Mouse (Mus musculus) left cerebral cortex, adult 2 months (tissue): ENCODE measurements around the gene Rpn1. TPM values are rescaled to one million over a fixed set of nuclear protein-coding genes. Genes with fewer than 3 reads are reported as not detected.

Source experiments
- DNase-seq, 2 experiments: peaks; one replicate each; pipeline ENCODE4 v3.0.0; 2021 to 2022; ENCODE audit warnings: low spot score in 2 of 2, mixed read lengths in 1 of 2; ENCODE audit errors: extremely low spot score in 1 of 2
- H3K27ac ChIP-seq: fragments of 200-600 bp; 2 replicates; pipeline ENCODE4 v1.8.1; 2022
- H3K4me3 ChIP-seq: fragments of 200-600 bp; 2 replicates; pipeline ENCODE4 v1.8.1; 2022
- CTCF ChIP-seq: fragments of 200-600 bp; IDR thresholded peaks from 2 replicates; pipeline ENCODE4 v1.8.1; 2022; ENCODE audit warnings: antibody characterized with exemption, mild to moderate bottlenecking, moderate library complexity
- intact Hi-C: fragments of 180-260 bp; cut with DNase I; formaldehyde crosslinking; loops from one replicate; pipeline ENCODE4 v1.15.1; 2025
- total RNA-seq, 2 experiments: library from RNA; stranded (reverse); gene quantifications; 2 replicates each; pipeline ENCODE4 v1.2.3; 2021

Rpn1 gene
- total RNA-seq, 2 experiments from 2014 or later, result 172 to 184 TPM

DNA sequence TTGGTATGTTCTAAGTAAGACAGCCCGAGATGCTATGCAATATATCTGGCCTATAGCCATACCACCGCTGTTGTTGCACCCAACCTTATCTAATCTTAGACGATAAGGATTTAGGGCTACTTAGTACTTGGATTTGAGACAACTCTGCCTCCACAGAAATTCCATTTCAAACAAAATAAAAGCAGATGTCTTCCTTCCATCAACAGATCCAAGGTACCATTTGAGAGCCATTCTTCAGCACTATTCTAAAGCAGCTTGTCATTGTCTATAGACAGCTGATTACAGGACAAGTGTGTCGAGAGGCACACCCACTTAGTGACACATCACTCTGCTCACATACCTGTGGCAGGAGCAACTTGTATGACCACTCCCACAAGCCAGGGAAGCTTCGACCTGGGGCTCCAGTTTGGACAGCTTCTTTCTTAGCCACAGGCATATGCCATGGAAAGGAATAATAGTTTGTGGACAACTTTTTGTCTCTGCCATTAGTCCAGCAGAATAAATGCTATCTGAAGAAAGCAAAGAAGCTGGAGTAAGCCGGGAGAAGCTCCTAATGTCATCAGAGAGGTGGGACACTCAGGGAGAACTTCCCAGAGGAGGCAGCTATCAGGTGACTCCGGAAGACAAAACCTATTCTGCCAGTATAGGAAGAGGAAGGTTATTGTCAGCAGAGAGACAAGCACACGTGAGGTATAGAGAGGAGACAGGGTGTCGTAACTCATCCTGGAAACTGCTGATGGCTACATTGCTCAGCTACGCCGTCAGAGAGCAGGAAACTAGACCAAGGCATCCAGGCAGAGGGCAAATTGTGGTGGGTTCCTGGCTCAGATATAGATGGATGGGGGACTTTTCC lies 30.8 kb upstream of the Rpn1 start:
- H3K27ac ChIP-seq, result no peak overlapping the region
- no peak overlapping the region for H3K4me3 ChIP-seq
- DNase-seq, result no peak
- intact Hi-C loops, result no loop called here
- TF ChIP-seq CTCF, result no peak

DNA sequence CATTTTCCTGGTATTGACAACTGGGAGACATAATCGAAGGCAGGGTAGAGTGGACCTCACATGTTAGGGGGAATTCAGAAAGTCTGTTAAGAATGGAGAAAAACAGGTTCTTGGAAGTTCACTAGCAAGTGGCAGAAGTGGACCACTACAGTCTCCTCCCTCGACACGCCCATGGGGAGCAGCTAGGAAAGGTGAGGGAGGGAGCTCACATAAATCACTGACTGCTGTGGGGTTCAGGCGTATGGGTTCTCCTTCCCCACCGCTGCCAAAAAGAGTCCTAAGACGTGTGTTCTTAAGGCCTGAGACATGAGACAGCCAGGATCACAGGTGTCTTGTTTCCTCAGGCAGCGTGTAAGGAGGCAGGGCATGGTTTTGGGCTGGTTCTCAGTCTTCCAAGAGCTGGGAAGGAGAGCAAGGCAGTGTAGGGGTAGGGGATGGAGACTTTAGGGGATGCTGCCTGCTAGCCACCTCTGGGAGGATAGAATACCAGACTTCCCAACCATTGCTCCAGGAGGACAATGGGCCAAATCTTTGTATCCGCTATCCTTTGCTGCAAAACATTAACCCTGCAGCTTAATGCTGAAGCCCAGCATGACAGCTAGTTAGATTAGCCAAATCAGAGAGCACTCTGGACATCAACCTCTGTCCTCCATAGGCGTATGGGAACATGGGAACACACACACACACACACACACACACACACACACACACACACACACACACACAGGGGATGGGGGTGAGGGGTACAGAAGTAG lies 30.0 kb upstream of the Rpn1 start:
- Histone ChIP-seq H3K4me3 (no peak overlapping the region), H3K27ac (no peak overlapping the region)
- no peak for TF ChIP-seq CTCF
- no peak for DNase-seq
- intact Hi-C loops, result no loop called here

DNA sequence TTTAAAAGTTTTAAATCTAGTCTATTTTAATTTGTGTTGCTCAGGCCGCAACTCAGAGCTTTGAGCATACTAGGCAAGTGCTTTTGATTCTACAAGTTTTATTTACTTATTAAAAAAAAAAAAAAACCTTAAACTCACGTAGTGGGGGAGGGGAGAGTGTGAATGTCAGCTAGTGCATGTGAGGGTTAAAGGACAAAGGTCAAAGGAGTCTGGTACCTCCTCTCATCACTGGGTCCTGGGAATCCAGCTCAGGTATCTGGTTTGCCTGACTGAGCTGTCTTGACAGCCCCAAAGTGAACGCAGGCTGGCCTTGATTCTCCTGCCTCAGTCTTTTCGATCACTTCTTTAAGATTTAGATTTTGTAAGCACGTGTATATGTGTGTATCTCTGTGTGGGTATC lies 28.6 kb upstream of the Rpn1 start:
- intact Hi-C loops, result no loop called here
- no peak for TF ChIP-seq CTCF
- Histone ChIP-seq H3K27ac (no peak overlapping the region), H3K4me3 (no peak overlapping the region)
- DNase-seq, result no peak

GRCm38 (mm10) chr6:88056866-88057265 lies 27.4 kb upstream of the Rpn1 start:
- TF ChIP-seq CTCF, result no peak
- peak; percentile 24 to 42 for DNase-seq
- intact Hi-C loops, result no loop called here
- peak overlapping the region; percentile 21; the same call in 1 of the 2 replicates for H3K27ac ChIP-seq
- H3K4me3 ChIP-seq, result no peak overlapping the region

DNA sequence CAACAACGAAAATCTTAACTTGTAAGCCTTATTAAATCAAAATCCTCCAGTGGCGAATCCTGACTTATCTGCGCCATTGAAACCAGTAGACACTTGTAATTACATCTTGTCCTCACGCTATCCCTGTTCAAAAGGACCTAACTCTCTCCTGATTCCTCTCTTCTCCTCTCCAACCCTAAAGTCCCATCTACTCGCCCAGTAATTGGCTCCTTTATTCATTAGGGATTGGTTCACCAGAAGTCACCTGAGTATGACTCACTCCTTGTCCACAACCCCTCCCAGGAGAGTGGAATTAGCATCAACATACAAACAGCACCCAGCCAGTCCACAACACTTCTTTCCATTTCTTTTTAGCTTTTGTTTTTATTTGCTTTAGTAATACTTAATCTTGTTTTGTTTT lies 24.4 kb upstream of the Rpn1 start:
- TF ChIP-seq CTCF, result no peak
- DNase-seq, result no peak
- H3K27ac ChIP-seq, result no peak overlapping the region
- intact Hi-C loops, result no loop called here
- H3K4me3 ChIP-seq, result no peak overlapping the region

DNA sequence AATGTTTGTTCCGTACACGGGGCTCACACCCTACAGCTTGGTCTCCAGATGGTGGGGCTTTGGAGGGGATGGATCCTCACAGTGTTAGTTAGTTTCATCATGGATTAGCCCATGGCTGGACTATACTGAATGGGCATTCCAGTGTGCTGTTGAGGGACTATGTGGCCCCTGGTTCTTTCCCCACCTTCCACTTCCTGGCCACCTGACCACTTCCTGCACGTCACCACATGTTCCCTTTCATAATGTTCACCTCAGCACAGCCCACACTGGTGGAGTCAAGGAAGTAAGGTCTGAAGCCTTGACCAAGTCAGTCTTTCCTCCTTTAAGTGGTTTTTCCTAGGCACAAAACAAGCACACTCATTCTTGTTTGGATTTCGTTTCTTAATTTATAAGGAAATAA lies 23.7 kb upstream of the Rpn1 start:
- Histone ChIP-seq H3K27ac (no peak overlapping the region), H3K4me3 (no peak overlapping the region)
- DNase-seq, result no peak
- TF ChIP-seq CTCF, result no peak
- intact Hi-C loops, result no loop called here

- no peak for DNase-seq
- H3K27ac ChIP-seq, result no peak overlapping the region
- H3K4me3 ChIP-seq, result no peak overlapping the region
- no peak for TF ChIP-seq CTCF
- intact Hi-C loops, result no loop called here
These were observed 22.9 kb upstream of the Rpn1 start for GRCm38 (mm10) chr6:88061406-88061805.

DNA sequence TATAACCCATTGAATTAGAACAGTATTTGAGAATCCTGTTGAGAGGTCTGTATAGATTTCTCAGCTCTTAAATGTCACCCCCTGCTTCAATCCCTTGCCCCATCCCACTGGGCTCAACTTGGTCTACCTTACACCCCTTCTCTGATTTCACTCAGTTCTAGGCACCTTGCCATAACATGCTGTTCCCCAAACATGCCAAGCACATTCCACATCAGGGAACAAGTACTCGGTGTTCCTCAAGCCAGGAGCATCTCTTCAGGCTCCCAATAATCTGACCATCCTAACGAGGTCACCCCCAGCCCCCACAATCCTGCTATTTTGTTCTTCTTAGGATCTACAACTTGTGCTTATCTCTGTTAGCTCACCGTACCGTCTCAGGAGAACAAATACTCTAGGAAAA lies 21.9 kb upstream of the Rpn1 start:
- intact Hi-C loops, result no loop called here
- no peak for TF ChIP-seq CTCF
- DNase-seq, result no peak
- no peak overlapping the region for H3K27ac ChIP-seq
- H3K4me3 ChIP-seq, result no peak overlapping the region

GRCm38 (mm10) chr6:88064072-88064642 lies 20.1 kb upstream of the Rpn1 start:
- H3K4me3 ChIP-seq, result no peak overlapping the region
- DNase-seq, result no peak
- intact Hi-C loops, result no loop called here
- H3K27ac ChIP-seq, result no peak overlapping the region
- TF ChIP-seq CTCF, result no peak

- intact Hi-C loops, result no loop called here
- DNase-seq, result peak in 1 of 2 experiments; percentile 13
- H3K27ac ChIP-seq, result no peak overlapping the region
- TF ChIP-seq CTCF, result no peak
- H3K4me3 ChIP-seq, result no peak overlapping the region
These were observed 19.2 kb upstream of the Rpn1 start for GRCm38 (mm10) chr6:88065116-88065515.

- TF ChIP-seq CTCF, result no peak
- intact Hi-C loops, result no loop called here
- H3K4me3 ChIP-seq, result no peak overlapping the region
- no peak overlapping the region for H3K27ac ChIP-seq
- DNase-seq, result no peak
These were observed 18.3 kb upstream of the Rpn1 start for GRCm38 (mm10) chr6:88065968-88066367.

DNA sequence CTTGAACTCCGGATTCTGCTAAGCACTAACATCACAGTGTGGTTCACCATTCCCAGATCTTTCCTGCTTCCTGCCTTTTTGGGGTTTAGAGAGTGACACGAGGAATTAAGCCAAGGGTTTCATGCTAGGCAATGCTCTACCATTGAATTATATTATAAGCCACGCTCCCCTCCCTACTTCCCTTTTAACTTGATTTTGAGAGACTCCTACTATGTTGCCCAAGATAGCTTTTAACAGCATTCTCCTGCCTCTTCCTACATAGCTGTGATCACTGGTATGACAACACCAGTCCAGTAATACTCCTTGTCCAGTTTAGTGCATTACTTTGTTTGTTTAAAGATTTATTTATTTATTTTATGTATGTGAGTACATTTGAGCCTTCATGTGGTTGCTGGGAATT lies 16.6 kb upstream of the Rpn1 start:
- Histone ChIP-seq H3K27ac (no peak overlapping the region), H3K4me3 (no peak overlapping the region)
- intact Hi-C loops, result no loop called here
- TF ChIP-seq CTCF, result no peak
- no peak for DNase-seq
